Mouse (Mus musculus) bone marrow, adult 2 months (tissue): ENCODE data around the gene Tmem41b.
"Not testable (repeated sequence)": the region's sequence is repeated elsewhere in the genome, so short reads cannot be mapped to it uniquely, and the experiment has no call there.

Experiments
- CTCF ChIP-seq: fragments of 200-500 bp; IDR thresholded peaks from 2 replicates; pipeline ENCODE4 v1.5.1; 2011; ENCODE audit warnings: low read length, control low read depth; ENCODE audit not compliant: control insufficient read depth, insufficient read depth
- POLR2A ChIP-seq: fragments of 200-500 bp; IDR thresholded peaks from 2 replicates; pipeline ENCODE4 v1.6.1; 2011; ENCODE audit warnings: low read depth, mild to moderate bottlenecking, control low read depth, low read length, borderline replicate concordance; ENCODE audit not compliant: control insufficient read depth

DNA sequence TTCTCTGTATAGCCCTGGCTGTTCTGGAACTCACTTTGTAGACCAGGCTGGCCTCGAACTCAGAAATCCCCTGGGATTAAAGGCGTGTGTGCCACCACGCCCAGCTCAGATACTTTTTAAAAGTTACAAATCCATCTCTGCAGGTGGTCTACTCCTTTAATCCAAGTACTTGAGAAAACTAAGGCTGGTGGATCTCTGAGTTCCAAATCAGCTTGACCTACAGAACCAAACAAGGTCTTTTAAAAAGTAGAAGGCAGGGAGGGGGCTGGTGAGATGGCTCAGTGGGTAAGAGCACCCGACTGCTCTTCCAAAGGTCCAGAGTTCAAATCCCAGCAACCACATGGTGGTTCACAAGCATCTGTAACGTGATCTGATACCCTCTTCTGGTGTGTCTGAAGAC lies 2.1 kb downstream of the Tmem41b start:
- TF ChIP-seq CTCF, POLR2A: not testable (repeated sequence)
